Mouse (Mus musculus) heart, embryonic 12.5 days (tissue): Measurements from ENCODE around the gene CK137956. TPM values are rescaled to one million over a fixed set of nuclear protein-coding genes. Genes with fewer than 3 reads are reported as not detected.
A peak's percentile ranks its signal among the peaks of the same experiment; 100 is the strongest.

Experiments used
- ATAC-seq: fragments of 200-750 bp; cut with Nextera tagmentation; 2 replicates; pipeline ENCODE4 v1.8.0; 2017; ENCODE audit warnings: moderate TSS enrichment, moderate library complexity; ENCODE audit not compliant: insufficient number of reproducible peaks, low FRiP score
- H3K27ac ChIP-seq: fragments of 300-500 bp; sonication (generic); 2 replicates; pipeline ENCODE4 v1.5.1; 2016; ENCODE audit warnings: mild to moderate bottlenecking, moderate library complexity; ENCODE audit not compliant: poor library complexity, severe bottlenecking
- H3K27me3 ChIP-seq: fragments of 300-500 bp; sonication (generic); replicated peaks from 2 replicates; pipeline ENCODE4 v1.6.1; 2016; ENCODE audit warnings: mild to moderate bottlenecking, moderate library complexity
- H3K36me3 ChIP-seq: fragments of 300-500 bp; sonication (generic); 2 replicates; pipeline ENCODE4 v1.6.1; 2016; ENCODE audit warnings: mild to moderate bottlenecking, moderate library complexity
- H3K4me1 ChIP-seq: fragments of 300-500 bp; sonication (generic); replicated peaks from 2 replicates; pipeline ENCODE4 v1.6.1; 2016; ENCODE audit warnings: mild to moderate bottlenecking
- H3K4me2 ChIP-seq: fragments of 300-500 bp; sonication (generic); 2 replicates; pipeline ENCODE4 v1.6.1; 2016; ENCODE audit warnings: mild to moderate bottlenecking, moderate library complexity
- H3K4me3 ChIP-seq: fragments of 300-500 bp; sonication (generic); 2 replicates; pipeline ENCODE4 v1.5.1; 2016; ENCODE audit warnings: mild to moderate bottlenecking
- H3K9ac ChIP-seq: fragments of 300-500 bp; sonication (generic); 2 replicates; pipeline ENCODE4 v1.6.1; 2016; ENCODE audit warnings: mild to moderate bottlenecking, moderate library complexity
- H3K9me3 ChIP-seq: fragments of 300-500 bp; sonication (generic); replicated peaks from 2 replicates; pipeline ENCODE4 v1.6.1; 2016; ENCODE audit warnings: mild to moderate bottlenecking, moderate library complexity
- WGBS: fragments of 180-500 bp; shearing (Covaris S2); methylation state at CpG from one replicate; pipeline ENCODE4 v1.1.7; 2016; 5-methylcytosine and 5-hydroxymethylcytosine counted together
- polyA plus RNA-seq: library from polyadenylated mRNA; unstranded; fragments of >200 nt; fragmentation: Nextera tagmentation; extraction: Ambion mirVana; gene quantifications from 2 replicates; pipeline ENCODE4 v1.2.1, GENCODE M21; 2016

CK137956 gene
- polyA plus RNA-seq, 1 experiment from 2014 or later: not detected

DNA sequence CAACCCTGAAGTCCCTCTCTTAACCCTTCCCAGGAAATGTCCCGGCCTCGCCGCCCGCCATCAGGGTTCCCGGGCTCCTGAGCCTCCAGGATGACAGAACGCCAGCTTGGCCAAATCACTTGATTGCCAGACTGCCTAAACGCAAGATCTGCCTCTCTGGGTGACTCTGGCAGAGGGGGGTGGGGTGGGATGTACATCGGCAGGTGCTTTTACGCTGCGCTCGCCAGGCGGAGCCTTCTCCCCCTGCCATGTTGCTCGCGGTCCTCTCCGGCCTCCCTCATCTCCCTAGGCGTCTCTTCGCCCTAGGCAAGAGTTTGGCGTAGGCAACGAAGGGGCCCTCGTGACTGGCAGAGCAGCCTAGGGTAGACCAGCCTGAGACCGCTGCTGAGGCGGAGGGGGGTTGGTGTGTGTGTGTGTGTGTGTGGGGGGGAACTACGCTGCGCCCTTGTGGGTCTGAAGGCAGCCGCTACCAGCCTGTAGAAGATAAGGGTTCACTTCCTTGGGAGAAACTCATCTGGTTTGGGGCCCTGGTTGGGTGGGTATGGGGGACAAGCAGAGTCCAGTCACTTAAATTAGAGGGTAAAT lies 15.8 kb upstream of the CK137956 start:
- H3K4me2 ChIP-seq: 0 out of 2 replicates have a peak overlapping the region, but pooled peaks have one; percentile 2
- H3K9ac ChIP-seq: no peak overlapping the region
- no peaks in the 10 kb centered on the region for H3K36me3 ChIP-seq
- H3K27ac ChIP-seq: no peak overlapping the region
- no peak overlapping the region for H3K4me3 ChIP-seq
- H3K4me1 ChIP-seq: peaks cover 18% of the 10 kb centered on the region
- peaks cover 76% of the 10 kb centered on the region for H3K27me3 ChIP-seq
- no peaks in the 10 kb centered on the region for H3K9me3 ChIP-seq
- ATAC-seq: no peak
- 3% methylated on average over 25 of the region's 25 CpGs for WGBS

DNA sequence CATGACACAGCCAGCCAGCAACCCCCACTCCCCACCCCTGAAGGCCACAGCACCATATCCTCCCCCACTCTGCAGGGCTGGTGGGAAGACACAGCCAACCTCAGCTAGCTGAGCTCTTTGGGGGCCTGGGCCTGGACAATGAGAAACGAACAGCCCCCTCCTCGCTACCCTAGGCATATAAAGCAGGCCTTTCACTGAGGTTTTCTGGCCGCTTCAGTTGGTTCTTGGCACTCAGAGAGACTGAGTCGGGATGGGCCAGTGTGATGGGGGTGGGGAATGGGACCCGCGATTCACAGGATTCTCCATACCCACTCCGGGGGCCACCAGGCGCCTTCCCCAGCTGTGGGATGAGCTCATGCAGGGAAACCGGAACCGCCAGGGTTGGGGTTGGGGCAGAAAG lies 15.1 kb upstream of the CK137956 start:
- Histone ChIP-seq H3K9ac (no peak overlapping the region), H3K27ac (no peak overlapping the region), H3K9me3 (no peaks in the 10 kb centered on the region), H3K4me2 (no peak overlapping the region), H3K4me3 (no peak overlapping the region), H3K4me1 (peaks cover 18% of the 10 kb centered on the region), H3K27me3 (peaks cover 73% of the 10 kb centered on the region), H3K36me3 (no peaks in the 10 kb centered on the region)
- no peak for ATAC-seq
- 15% methylated on average over 10 of the region's 10 CpGs for WGBS

DNA sequence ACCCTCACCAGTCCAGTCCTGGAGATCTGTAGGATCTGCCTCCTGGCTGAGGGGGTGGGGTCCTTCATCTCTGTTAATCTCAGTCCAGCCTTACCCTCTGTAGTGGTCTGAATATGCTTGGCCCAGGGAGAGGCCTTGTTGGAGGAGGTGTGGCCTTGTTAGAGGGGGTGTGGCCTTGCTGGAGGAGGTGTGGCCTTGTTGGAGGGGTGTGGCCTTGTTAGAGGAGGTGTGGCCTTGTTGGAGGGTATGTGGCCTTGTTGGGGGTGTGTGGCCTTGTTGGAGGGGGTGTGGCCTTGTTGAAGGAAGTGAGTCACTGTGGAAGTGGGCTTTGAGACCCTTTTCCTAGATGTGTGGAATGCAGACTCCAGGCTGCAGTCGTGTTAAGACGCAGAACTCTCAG lies 13.7 kb upstream of the CK137956 start:
- Histone ChIP-seq H3K9me3 (no peaks in the 10 kb centered on the region), H3K4me3 (no peak overlapping the region), H3K36me3 (no peaks in the 10 kb centered on the region), H3K4me1 (peaks cover 18% of the 10 kb centered on the region), H3K27ac (no peak overlapping the region), H3K9ac (no peak overlapping the region), H3K4me2 (no peak overlapping the region), H3K27me3 (peaks cover 59% of the 10 kb centered on the region)
- no peak for ATAC-seq
- WGBS: 66% methylated on average over 2 of the region's 2 CpGs

DNA sequence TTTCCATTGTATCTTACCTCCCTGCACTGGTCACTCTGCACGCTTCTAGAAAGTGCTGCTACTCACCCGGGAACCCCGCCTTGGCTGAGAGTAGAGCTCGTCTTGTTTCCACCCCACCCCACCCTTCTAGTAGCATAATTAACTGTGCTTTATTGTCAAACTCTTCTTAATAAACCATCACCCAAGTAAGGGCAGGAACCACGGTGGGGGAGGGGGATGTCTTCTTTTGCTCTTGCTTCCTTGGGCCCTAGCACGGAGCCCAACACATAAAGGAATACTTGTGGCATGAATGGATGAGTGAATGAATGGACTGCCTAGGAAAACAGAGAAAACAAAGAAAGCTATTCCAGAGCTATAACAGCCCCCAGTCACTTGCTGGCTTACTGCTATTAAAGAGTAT lies 10.4 kb upstream of the CK137956 start:
- WGBS: 72% methylated on average over 6 of the region's 6 CpGs
- no peak for ATAC-seq

DNA sequence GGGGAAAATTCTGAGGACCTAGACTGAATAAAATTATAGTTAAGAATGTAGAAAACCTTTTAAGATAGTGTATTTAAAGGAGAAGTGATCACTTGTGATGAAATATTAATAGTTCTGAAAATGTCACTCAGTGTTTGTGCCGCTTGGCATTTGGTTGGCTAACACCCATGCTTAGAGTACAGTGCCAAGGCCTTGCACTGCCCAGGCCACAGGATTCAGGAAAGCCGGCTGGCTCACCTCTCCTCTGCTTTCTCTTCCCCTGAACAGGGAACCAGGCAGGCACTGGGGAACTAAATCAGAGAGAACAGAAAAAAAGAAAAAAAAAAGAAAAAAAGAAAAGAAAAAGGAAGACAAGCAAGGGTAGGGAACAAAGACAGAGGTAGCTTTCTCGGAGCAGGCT lies 2.2 kb upstream of the CK137956 start:
- 71% methylated on average over 3 of the region's 3 CpGs for WGBS
- no peak overlapping the region for H3K4me2 ChIP-seq
- H3K36me3 ChIP-seq: no peaks in the 10 kb centered on the region
- H3K4me1 ChIP-seq: no peaks in the 10 kb centered on the region
- H3K9ac ChIP-seq: no peak overlapping the region
- H3K4me3 ChIP-seq: no peak overlapping the region
- ATAC-seq: no peak
- H3K27me3 ChIP-seq: peaks cover 59% of the 10 kb centered on the region
- no peaks in the 10 kb centered on the region for H3K9me3 ChIP-seq
- no peak overlapping the region for H3K27ac ChIP-seq

More for the DNA sequence above, 10.4 kb upstream of the CK137956 start:
- Histone ChIP-seq H3K4me3 (no peak overlapping the region), H3K9me3 (no peaks in the 10 kb centered on the region), H3K27me3 (peaks cover 31% of the 10 kb centered on the region), H3K36me3 (no peaks in the 10 kb centered on the region), H3K9ac (no peak overlapping the region), H3K4me1 (no peaks in the 10 kb centered on the region), H3K27ac (no peak overlapping the region), H3K4me2 (no peak overlapping the region)

DNA sequence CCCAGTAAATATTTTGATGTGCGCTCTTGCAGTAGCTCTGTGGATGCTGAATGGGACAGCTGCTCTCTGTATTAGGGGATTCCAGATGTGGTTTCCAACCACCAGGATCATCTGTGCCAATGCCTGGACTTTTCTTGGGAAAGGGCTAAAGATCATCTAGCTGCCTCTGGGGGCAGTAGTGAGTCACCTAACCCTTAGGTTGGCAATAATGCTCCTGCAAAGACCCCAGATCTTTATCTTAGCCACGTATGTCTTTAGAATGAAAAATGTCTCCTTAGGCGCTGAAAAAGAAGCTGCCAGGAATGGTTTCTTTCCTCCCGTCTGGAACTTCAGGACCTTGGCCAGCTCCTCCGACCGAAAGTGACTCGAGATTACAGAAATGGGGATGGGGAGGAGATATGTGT lies 731 bp downstream of the CK137956 start:
- Histone ChIP-seq H3K27me3 (peaks cover 74% of the 10 kb centered on the region), H3K36me3 (no peaks in the 10 kb centered on the region), H3K4me1 (no peaks in the 10 kb centered on the region), H3K27ac (no peak overlapping the region), H3K9me3 (no peaks in the 10 kb centered on the region), H3K9ac (no peak overlapping the region), H3K4me2 (no peak overlapping the region), H3K4me3 (no peak overlapping the region)
- ATAC-seq: no peak
- 4% methylated on average over 7 of the region's 7 CpGs for WGBS

DNA sequence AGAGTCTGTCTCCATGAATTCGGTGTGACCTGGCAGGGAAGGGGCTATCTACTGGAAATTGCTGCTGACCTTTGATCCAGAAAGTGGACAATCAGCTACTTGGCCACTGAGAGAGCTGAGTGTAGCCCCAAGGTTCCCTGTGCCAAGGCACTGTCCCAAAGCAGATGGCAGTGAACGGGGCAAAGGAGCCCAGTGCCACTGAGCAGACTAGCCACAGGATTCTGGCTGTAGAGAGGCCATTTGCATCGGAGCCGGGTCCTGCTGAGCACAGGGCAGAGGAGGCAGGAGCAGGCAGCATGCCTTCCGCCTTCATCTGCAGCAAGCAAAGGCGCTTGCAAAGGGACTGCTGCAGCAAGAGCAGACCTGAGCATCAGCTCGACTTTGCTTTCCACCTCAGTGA lies 1.6 kb downstream of the CK137956 start:
- no peak overlapping the region for H3K27ac ChIP-seq
- peaks cover 74% of the 10 kb centered on the region for H3K27me3 ChIP-seq
- no peak for ATAC-seq
- H3K36me3 ChIP-seq: no peaks in the 10 kb centered on the region
- H3K9me3 ChIP-seq: no peaks in the 10 kb centered on the region
- H3K9ac ChIP-seq: no peak overlapping the region
- no peak overlapping the region for H3K4me3 ChIP-seq
- no peaks in the 10 kb centered on the region for H3K4me1 ChIP-seq
- H3K4me2 ChIP-seq: no peak overlapping the region
- whole genome bisulfite sequencing: 5% methylated on average over 7 of the region's 7 CpGs

DNA sequence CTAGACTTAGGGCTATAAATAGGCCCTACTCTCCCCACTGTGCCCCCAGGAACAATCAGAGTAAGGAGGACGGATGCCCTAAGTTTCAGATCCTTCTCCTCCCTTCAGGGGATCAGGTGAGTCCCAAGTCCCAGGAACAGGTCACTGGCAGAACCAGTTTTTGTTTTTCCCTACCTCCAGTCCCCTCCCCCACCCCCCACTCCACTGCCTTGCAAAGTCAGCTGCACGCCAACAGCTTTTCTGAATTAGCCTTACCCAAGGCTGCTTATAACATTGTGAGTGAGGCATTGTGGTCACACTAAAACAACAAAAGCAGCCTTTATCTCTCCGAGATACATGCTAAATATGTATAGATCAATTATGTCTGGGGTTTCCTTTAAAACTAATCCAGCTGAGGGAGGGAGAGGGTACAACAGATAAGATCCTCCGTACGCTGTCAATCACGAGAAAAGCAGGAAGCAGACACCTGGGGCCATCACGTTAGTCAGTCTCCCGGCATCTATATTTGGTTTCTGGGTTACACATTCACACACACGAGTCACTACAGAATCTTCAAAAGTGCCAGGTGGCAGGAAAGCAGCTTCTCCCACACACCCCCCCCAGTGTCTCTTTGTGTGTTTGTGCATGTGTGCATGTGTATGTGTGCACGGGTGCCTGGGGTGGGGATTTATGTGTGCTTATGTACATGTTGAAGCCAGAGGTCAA lies 17.6 kb downstream of the CK137956 start:
- H3K4me2 ChIP-seq: no peak overlapping the region
- H3K36me3 ChIP-seq: no peaks in the 10 kb centered on the region
- 0 out of 2 replicates have a peak, but pooled peaks cover 4% of the 10 kb centered on the region for H3K9me3 ChIP-seq
- H3K4me3 ChIP-seq: no peak overlapping the region
- H3K27me3 ChIP-seq: no peaks in the 10 kb centered on the region
- H3K9ac ChIP-seq: no peak overlapping the region
- 34% methylated on average over 10 of the region's 10 CpGs for WGBS
- H3K27ac ChIP-seq: no peak overlapping the region
- H3K4me1 ChIP-seq: 0 out of 2 replicates have a peak, but pooled peaks cover 2% of the 10 kb centered on the region
- ATAC-seq: no peak

DNA sequence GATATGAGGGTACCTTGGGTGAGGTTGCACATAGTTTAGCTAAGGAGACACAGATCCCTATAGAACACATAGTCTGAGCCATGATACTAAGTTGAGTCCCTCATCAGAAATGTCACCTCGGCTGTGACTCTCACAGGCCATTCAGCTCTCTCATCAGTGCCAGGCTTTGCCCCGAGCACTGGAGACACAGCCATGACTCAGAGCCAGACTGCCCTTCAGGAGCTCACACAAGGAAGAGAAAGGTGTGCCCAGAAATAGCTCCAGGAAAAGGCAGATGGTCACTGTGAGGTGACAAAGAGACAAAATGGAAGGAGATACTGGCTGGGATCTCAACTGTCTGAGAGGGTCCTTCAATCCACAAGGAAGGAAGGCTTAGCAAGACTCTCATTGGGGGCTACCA lies 23.1 kb downstream of the CK137956 start:
- Histone ChIP-seq H3K4me2 (no peak overlapping the region), H3K36me3 (no peaks in the 10 kb centered on the region), H3K9me3 (no peaks in the 10 kb centered on the region), H3K4me1 (0 out of 2 replicates have a peak, but pooled peaks cover 2% of the 10 kb centered on the region), H3K27me3 (no peaks in the 10 kb centered on the region), H3K4me3 (no peak overlapping the region), H3K27ac (no peak overlapping the region), H3K9ac (no peak overlapping the region)
- no peak for ATAC-seq
- WGBS: 69% methylated on average over 2 of the region's 2 CpGs

DNA sequence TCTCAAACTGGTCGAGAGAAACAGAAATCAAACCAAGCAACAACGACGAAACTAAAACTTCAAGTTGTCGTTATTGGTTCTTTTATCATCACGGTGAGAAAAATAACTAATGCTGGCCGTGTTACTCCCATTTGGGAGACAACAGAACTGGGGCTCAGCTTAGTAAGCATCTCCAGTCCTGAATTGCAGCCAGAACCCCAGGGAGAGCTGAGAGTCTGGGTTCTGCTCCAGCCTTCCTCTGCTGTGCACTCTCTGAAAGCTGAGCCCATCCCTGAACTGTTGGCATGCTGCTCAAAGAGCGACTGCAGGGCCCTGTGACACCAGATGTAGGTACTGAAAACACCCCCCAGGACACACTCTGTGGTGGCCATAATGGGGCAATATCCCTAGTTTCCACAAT lies 33.3 kb downstream of the CK137956 start:
- H3K27ac ChIP-seq: no peak overlapping the region
- no peaks in the 10 kb centered on the region for H3K4me1 ChIP-seq
- no peak overlapping the region for H3K4me2 ChIP-seq
- H3K9me3 ChIP-seq: no peaks in the 10 kb centered on the region
- H3K9ac ChIP-seq: no peak overlapping the region
- no peak overlapping the region for H3K4me3 ChIP-seq
- 80% methylated on average over 7 of the region's 7 CpGs for WGBS
- no peaks in the 10 kb centered on the region for H3K36me3 ChIP-seq
- ATAC-seq: no peak
- peaks cover 7% of the 10 kb centered on the region; the same call in 1 of the 2 replicates for H3K27me3 ChIP-seq

DNA sequence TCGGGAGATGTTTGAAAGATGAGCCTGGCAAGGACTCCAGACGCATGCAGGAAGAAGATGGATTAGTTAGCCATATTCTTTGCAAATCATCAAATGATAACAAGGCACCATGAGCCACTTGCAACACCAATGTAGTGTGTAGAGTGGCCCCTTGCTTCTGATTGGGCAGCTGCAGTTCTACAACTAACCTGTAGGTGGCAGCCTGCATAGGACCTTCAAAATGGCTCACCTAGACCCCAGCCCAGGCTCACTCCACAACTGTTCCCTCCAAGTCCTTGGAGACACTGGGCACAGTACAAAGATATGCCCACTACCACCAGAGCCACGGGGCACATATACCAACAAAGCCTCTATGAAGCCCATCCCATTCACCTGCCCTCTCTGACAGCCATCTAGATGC lies 35.4 kb downstream of the CK137956 start:
- Histone ChIP-seq H3K27ac (no peak overlapping the region), H3K4me1 (no peaks in the 10 kb centered on the region), H3K36me3 (no peaks in the 10 kb centered on the region), H3K9me3 (no peaks in the 10 kb centered on the region), H3K27me3 (peaks cover 7% of the 10 kb centered on the region; the same call in 1 of the 2 replicates), H3K4me3 (no peak overlapping the region), H3K4me2 (no peak overlapping the region), H3K9ac (no peak overlapping the region)
- ATAC-seq: 0 out of 2 replicates have a peak, but pooled peaks have one; percentile 53
- WGBS: 43% methylated on average over 3 of the region's 3 CpGs
